Mouse (Mus musculus): ENCODE measurements around the gene Vps41.
A peak's percentile ranks its signal among the peaks of the same experiment; 100 is the strongest.

The Vps41 gene

GRCm38 (mm10) chr13:18868825-18869224 lies 151.7 kb downstream of the Vps41 start:
- ATAC-seq (ENCODE audit: low TSS enrichment), result no peak

GRCm38 (mm10) chr13:18875321-18875720 lies 158.2 kb downstream of the Vps41 start:
- peak; percentile 54; the same call in 1 of the 2 replicates for ATAC-seq (ENCODE audit: low TSS enrichment)

GRCm38 (mm10) chr13:18892910-18893309 lies 175.8 kb downstream of the Vps41 start:
- ATAC-seq (ENCODE audit: low TSS enrichment), result peak; percentile 99

- ATAC-seq (ENCODE audit: low TSS enrichment), result no peak
These were observed 179.7 kb downstream of the Vps41 start for GRCm38 (mm10) chr13:18896789-18897188.

- no peak for ATAC-seq (ENCODE audit: low TSS enrichment)
These were observed 186.5 kb downstream of the Vps41 start for GRCm38 (mm10) chr13:18903623-18904022.

GRCm38 (mm10) chr13:18914774-18915173 lies 197.7 kb downstream of the Vps41 start:
- peak; percentile 96 for ATAC-seq (ENCODE audit: low TSS enrichment)

Data from frontal cortex, adult (tissue).